Mouse (Mus musculus): ENCODE results near the gene Slc9a2.
"Not testable (repeated sequence)": the region's sequence is repeated elsewhere in the genome, so short reads cannot be mapped to it uniquely, and the experiment has no call there.

Gene Slc9a2

GRCm38 (mm10) chr1:40680067-40680867 lies at the start of gene Slc9a2:
Gene Slc9a2, plus strand, starts transcription at chr1:40680574.
- in situ Hi-C loops (cut with MboI; ENCODE audit: low pct_unique_long_range_greater_than_20kb in 1 of 2, low sequenced_read_pairs in 2 of 2, unreplicated experiment in 1 of 2): no loop called here

GRCm38 (mm10) chr1:40632407-40633062 lies 47.8 kb upstream of the Slc9a2 start:
- in situ Hi-C loops (cut with MboI; ENCODE audit: low pct_unique_long_range_greater_than_20kb in 1 of 2, low sequenced_read_pairs in 2 of 2, unreplicated experiment in 1 of 2): no loop called here

- in situ Hi-C loops (cut with MboI; ENCODE audit: low pct_unique_long_range_greater_than_20kb in 1 of 2, low sequenced_read_pairs in 2 of 2, unreplicated experiment in 1 of 2): no loop called here
These were observed 45.8 kb upstream of the Slc9a2 start for GRCm38 (mm10) chr1:40634608-40635007.

- in situ Hi-C loops (cut with MboI; ENCODE audit: low pct_unique_long_range_greater_than_20kb in 1 of 2, low sequenced_read_pairs in 2 of 2, unreplicated experiment in 1 of 2): no loop called here
These were observed 32.1 kb upstream of the Slc9a2 start for GRCm38 (mm10) chr1:40648234-40648633.

- in situ Hi-C loops (cut with MboI; ENCODE audit: low pct_unique_long_range_greater_than_20kb in 1 of 2, low sequenced_read_pairs in 2 of 2, unreplicated experiment in 1 of 2): no loop called here
These were observed 29.4 kb upstream of the Slc9a2 start for GRCm38 (mm10) chr1:40650803-40651497.

GRCm38 (mm10) chr1:40657035-40657434 lies 23.3 kb upstream of the Slc9a2 start:
- in situ Hi-C loops (cut with MboI; ENCODE audit: low pct_unique_long_range_greater_than_20kb in 1 of 2, low sequenced_read_pairs in 2 of 2, unreplicated experiment in 1 of 2): no loop called here

- in situ Hi-C loops (cut with MboI; ENCODE audit: low pct_unique_long_range_greater_than_20kb in 1 of 2, low sequenced_read_pairs in 2 of 2, unreplicated experiment in 1 of 2): no loop called here
These were observed 22.3 kb upstream of the Slc9a2 start for GRCm38 (mm10) chr1:40657978-40658496.

- in situ Hi-C loops (cut with MboI; ENCODE audit: low pct_unique_long_range_greater_than_20kb in 1 of 2, low sequenced_read_pairs in 2 of 2, unreplicated experiment in 1 of 2): no loop called here
These were observed 21.4 kb upstream of the Slc9a2 start for GRCm38 (mm10) chr1:40659017-40659416.

GRCm38 (mm10) chr1:40659496-40659895 lies 20.9 kb upstream of the Slc9a2 start:
- in situ Hi-C loops (cut with MboI; ENCODE audit: low pct_unique_long_range_greater_than_20kb in 1 of 2, low sequenced_read_pairs in 2 of 2, unreplicated experiment in 1 of 2): no loop called here

- in situ Hi-C loops (cut with MboI; ENCODE audit: low pct_unique_long_range_greater_than_20kb in 1 of 2, low sequenced_read_pairs in 2 of 2, unreplicated experiment in 1 of 2): no loop called here
These were observed 19.5 kb upstream of the Slc9a2 start for GRCm38 (mm10) chr1:40660838-40661237.

GRCm38 (mm10) chr1:40665401-40666370 lies 14.7 kb upstream of the Slc9a2 start:
- in situ Hi-C loops (cut with MboI; ENCODE audit: low pct_unique_long_range_greater_than_20kb in 1 of 2, low sequenced_read_pairs in 2 of 2, unreplicated experiment in 1 of 2): no loop called here

- in situ Hi-C loops (cut with MboI; ENCODE audit: low pct_unique_long_range_greater_than_20kb in 1 of 2, low sequenced_read_pairs in 2 of 2, unreplicated experiment in 1 of 2): not testable (repeated sequence)
These were observed 12.9 kb upstream of the Slc9a2 start for GRCm38 (mm10) chr1:40667442-40667841.

GRCm38 (mm10) chr1:40670025-40670424 lies 10.3 kb upstream of the Slc9a2 start:
- in situ Hi-C loops (cut with MboI; ENCODE audit: low pct_unique_long_range_greater_than_20kb in 1 of 2, low sequenced_read_pairs in 2 of 2, unreplicated experiment in 1 of 2): no loop called here

GRCm38 (mm10) chr1:40671490-40671889 lies 8.9 kb upstream of the Slc9a2 start:
- in situ Hi-C loops (cut with MboI; ENCODE audit: low pct_unique_long_range_greater_than_20kb in 1 of 2, low sequenced_read_pairs in 2 of 2, unreplicated experiment in 1 of 2): no loop called here

GRCm38 (mm10) chr1:40677306-40677705 lies 3.1 kb upstream of the Slc9a2 start:
- in situ Hi-C loops (cut with MboI; ENCODE audit: low pct_unique_long_range_greater_than_20kb in 1 of 2, low sequenced_read_pairs in 2 of 2, unreplicated experiment in 1 of 2): no loop called here

- in situ Hi-C loops (cut with MboI; ENCODE audit: low pct_unique_long_range_greater_than_20kb in 1 of 2, low sequenced_read_pairs in 2 of 2, unreplicated experiment in 1 of 2): no loop called here
These were observed 709 bp downstream of the Slc9a2 start for GRCm38 (mm10) chr1:40680868-40681698.
